Mouse (Mus musculus) midbrain, postnatal 0 days (tissue): ENCODE measurements around the gene Mtrf1l. TPM values are rescaled to one million over a fixed set of nuclear protein-coding genes. Genes with fewer than 3 reads are reported as not detected.

ENCODE experiments used
- ATAC-seq: fragments of 200-750 bp; cut with Nextera tagmentation; 2 replicates; pipeline ENCODE4 v1.8.0; 2017; ENCODE audit warnings: moderate number of reproducible peaks, mild to moderate bottlenecking, moderate TSS enrichment, moderate library complexity; ENCODE audit not compliant: low FRiP score
- DNase-seq: peaks from one replicate; pipeline ENCODE4 v3.0.0-alpha.2; 2015; ENCODE audit warnings: low spot score
- H3K27ac ChIP-seq: fragments of 300-500 bp; sonication (generic); 2 replicates; pipeline ENCODE4 v1.5.1; 2014; ENCODE audit warnings: low read depth, mild to moderate bottlenecking, low read length, mixed read lengths
- H3K27me3 ChIP-seq: fragments of 300-500 bp; sonication (generic); 2 replicates; pipeline ENCODE4 v1.6.1; 2014; ENCODE audit warnings: low read length, control low read depth, mixed read lengths; ENCODE audit not compliant: insufficient read depth
- H3K36me3 ChIP-seq: fragments of 300-500 bp; sonication (generic); 2 replicates; pipeline ENCODE4 v1.6.1; 2014; ENCODE audit warnings: low read length, control low read depth, mixed read lengths; ENCODE audit not compliant: insufficient read depth
- H3K4me1 ChIP-seq: fragments of 300-500 bp; sonication (generic); 2 replicates; pipeline ENCODE4 v1.6.1; 2014; ENCODE audit warnings: mild to moderate bottlenecking, control low read depth, antibody characterized with exemption, low read length, mixed read lengths; ENCODE audit not compliant: insufficient read depth
- H3K4me2 ChIP-seq: fragments of 300-500 bp; sonication (generic); 2 replicates; pipeline ENCODE4 v1.6.1; 2014; ENCODE audit warnings: low read depth, mild to moderate bottlenecking, low read length, mixed read lengths; ENCODE audit not compliant: poor library complexity, severe bottlenecking
- H3K4me3 ChIP-seq: fragments of 300-500 bp; sonication (generic); 2 replicates; pipeline ENCODE4 v1.5.1; 2014; ENCODE audit warnings: low read depth, mild to moderate bottlenecking, low read length, moderate library complexity
- H3K9ac ChIP-seq: fragments of 300-500 bp; sonication (generic); replicated peaks from 2 replicates; pipeline ENCODE4 v1.6.1; 2014; ENCODE audit warnings: mild to moderate bottlenecking, low read length, moderate library complexity, mixed read lengths; ENCODE audit not compliant: poor library complexity, severe bottlenecking
- H3K9me3 ChIP-seq: fragments of 300-500 bp; sonication (generic); 2 replicates; pipeline ENCODE4 v1.6.1; 2016; ENCODE audit warnings: low read length, control low read depth
- CTCF ChIP-seq: IDR thresholded peaks from 2 replicates; pipeline ENCODE4 v1.5.1; 2016; ENCODE audit warnings: antibody characterized with exemption, mild to moderate bottlenecking
- WGBS: fragments of 180-500 bp; shearing (Covaris S2); extraction: QIAGEN DNeasy Blood & Tissue Kit; methylation state at CpG from one replicate; pipeline ENCODE4 v1.1.7; 2014; 5-methylcytosine and 5-hydroxymethylcytosine counted together
- polyA plus RNA-seq: library from polyadenylated mRNA; unstranded; fragments of >200 nt; fragmentation: Nextera tagmentation; extraction: Ambion mirVana; gene quantifications from 2 replicates; pipeline ENCODE4 v1.2.1, GENCODE M21; 2015
- total RNA-seq: library from RNA; depleted of rRNA; stranded (reverse); fragments of >200 nt; gene quantifications from 2 replicates; pipeline ENCODE4 v1.2.3, GENCODE M21; 2014

Gene Mtrf1l
- total and polyA plus RNA-seq, 2 experiments from 2014 or later, result 5.2 to 12.6 TPM

- ATAC-seq, result no peak
- H3K4me2 ChIP-seq, result no peak overlapping the region
- peaks cover 3% of the 10 kb centered on the region; the same call in 1 of the 2 replicates for H3K36me3 ChIP-seq
- no peak overlapping the region for H3K9ac ChIP-seq
- no peak overlapping the region for H3K4me3 ChIP-seq
- WGBS, result 71% methylated on average over 4 of the region's 4 CpGs
- H3K9me3 ChIP-seq, result no peaks in the 10 kb centered on the region
- TF ChIP-seq CTCF, result no peak
- H3K27ac ChIP-seq, result no peak overlapping the region
- H3K27me3 ChIP-seq, result no peaks in the 10 kb centered on the region
- DNase-seq, result no peak
- H3K4me1 ChIP-seq, result peaks cover 4% of the 10 kb centered on the region; the same call in 1 of the 2 replicates
Observed at GRCm38 (mm10) chr10:5806996-5807395, 16.7 kb downstream of the Mtrf1l start.

- DNase-seq (no peak), ATAC-seq (no peak)
- no peak for TF ChIP-seq CTCF
- Histone ChIP-seq H3K9ac (peak overlapping the region; percentile 50; the same call in 1 of the 2 replicates), H3K9me3 (no peaks in the 10 kb centered on the region), H3K27ac (peak overlapping the region; percentile 55; the same call in 1 of the 2 replicates), H3K4me2 (peak overlapping the region; percentile 99), H3K4me1 (peaks cover 4% of the 10 kb centered on the region; the same call in 1 of the 2 replicates), H3K36me3 (no peaks in the 10 kb centered on the region; the same call in 1 of the 2 replicates), H3K27me3 (no peaks in the 10 kb centered on the region), H3K4me3 (peak overlapping the region; percentile 73)
- WGBS, result 16% methylated on average over 8 of the region's 8 CpGs
Observed at GRCm38 (mm10) chr10:5806416-5806815, 17.3 kb downstream of the Mtrf1l start.

DNA sequence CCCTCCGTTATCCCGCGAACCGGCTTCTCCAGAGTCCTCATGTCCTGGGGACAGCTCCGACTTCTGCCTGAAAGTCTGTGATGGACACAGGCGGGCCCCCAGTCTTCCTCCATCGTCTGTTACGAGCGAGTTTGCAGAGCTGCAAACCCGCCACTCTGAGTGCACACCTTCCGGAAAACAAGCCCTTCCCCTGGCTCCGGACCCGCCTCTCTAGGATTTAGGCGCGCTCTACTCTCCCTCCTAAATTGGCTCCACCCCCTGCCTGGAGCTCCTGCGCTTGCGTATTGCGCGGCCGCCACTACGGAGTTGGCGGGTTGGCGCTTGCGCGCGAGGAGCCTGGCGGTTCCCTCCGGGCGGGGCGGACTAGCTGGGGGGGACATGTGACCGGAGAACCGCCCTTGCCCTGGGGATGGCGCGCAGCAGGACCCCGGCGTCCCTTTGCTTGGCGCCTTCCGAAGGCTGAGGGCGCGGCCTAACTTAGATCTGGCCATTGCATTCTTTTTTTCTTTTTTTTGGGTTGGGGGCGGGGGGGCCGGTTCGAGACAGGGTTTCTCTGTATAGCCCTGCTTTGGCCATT is 17.9 kb downstream of the Mtrf1l start:
- no peaks in the 10 kb centered on the region for H3K27me3 ChIP-seq
- H3K4me2 ChIP-seq, result peak overlapping the region; percentile 99
- H3K27ac ChIP-seq, result peak overlapping the region; percentile 81
- under 1% methylated on average over 43 of the region's 43 CpGs for WGBS
- peak overlapping the region; percentile 73 for H3K4me3 ChIP-seq
- H3K9ac ChIP-seq, result peak overlapping the region; percentile 50
- peak; percentile 96 for ATAC-seq
- H3K4me1 ChIP-seq, result peaks cover 4% of the 10 kb centered on the region; the same call in 1 of the 2 replicates
- 0 out of 2 replicates have a peak, but pooled peaks have one; percentile 1 for TF ChIP-seq CTCF
- DNase-seq, result peak; percentile 98
- no peaks in the 10 kb centered on the region for H3K9me3 ChIP-seq
- no peaks in the 10 kb centered on the region; the same call in 1 of the 2 replicates for H3K36me3 ChIP-seq

GRCm38 (mm10) chr10:5805243-5805730 is 18.4 kb downstream of the Mtrf1l start, which contains the start of gene Fbxo5:
Gene Fbxo5, minus strand, starts transcription at chr10:5805600.
- Histone ChIP-seq H3K27me3 (no peaks in the 10 kb centered on the region), H3K4me1 (peaks cover 4% of the 10 kb centered on the region; the same call in 1 of the 2 replicates), H3K4me2 (peak within 1 kb of the TSS; percentile 99), H3K4me3 (peak within 1 kb of the TSS; percentile 73), H3K36me3 (no peaks in the 10 kb centered on the region; the same call in 1 of the 2 replicates), H3K9me3 (no peaks in the 10 kb centered on the region), H3K27ac (peak within 1 kb of the TSS; percentile 81), H3K9ac (peak within 1 kb of the TSS; percentile 50)
- no peak for TF ChIP-seq CTCF
- WGBS, result 1% methylated on average over 42 of the region's 42 CpGs
- ATAC-seq (peak; percentile 98), DNase-seq (peak; percentile 99)

- ATAC-seq (peak; percentile 8), DNase-seq (no peak)
- Histone ChIP-seq H3K9ac (peak overlapping the region; percentile 36; the same call in 1 of the 2 replicates), H3K36me3 (peaks cover 5% of the 10 kb centered on the region; the same call in 1 of the 2 replicates), H3K27ac (no peak overlapping the region), H3K4me1 (peaks cover 4% of the 10 kb centered on the region; the same call in 1 of the 2 replicates), H3K4me2 (peak overlapping the region; percentile 99), H3K9me3 (no peaks in the 10 kb centered on the region), H3K4me3 (peak overlapping the region; percentile 73), H3K27me3 (no peaks in the 10 kb centered on the region)
- no peak for TF ChIP-seq CTCF
- under 1% methylated on average over 24 of the region's 24 CpGs for WGBS
Observed at GRCm38 (mm10) chr10:5804691-5805156, 19.0 kb downstream of the Mtrf1l start.

DNA sequence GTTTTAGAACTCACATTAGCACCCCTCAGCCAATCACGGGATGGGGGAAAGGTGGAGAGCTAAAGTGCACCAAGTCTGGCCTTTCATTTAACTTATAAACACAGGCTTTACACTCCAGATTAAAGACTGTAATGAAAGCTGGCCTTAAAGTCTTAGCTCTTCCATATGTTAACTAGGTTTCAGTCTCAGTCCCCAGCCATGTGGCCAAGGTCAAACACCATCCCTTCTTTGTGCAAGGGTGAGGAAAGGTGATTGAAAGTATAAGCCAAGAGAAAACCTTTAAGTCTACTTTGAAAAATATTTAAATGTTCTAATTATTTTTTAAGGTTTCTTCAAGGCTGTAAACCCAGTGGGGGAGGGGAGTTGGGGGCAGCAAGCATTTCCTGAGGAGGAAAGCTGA is 20.0 kb downstream of the Mtrf1l start:
- Histone ChIP-seq H3K27me3 (no peaks in the 10 kb centered on the region), H3K4me2 (peak overlapping the region; percentile 29; the same call in 1 of the 2 replicates), H3K4me1 (peaks cover 4% of the 10 kb centered on the region; the same call in 1 of the 2 replicates), H3K27ac (no peak overlapping the region), H3K9ac (no peak overlapping the region), H3K4me3 (peak overlapping the region; percentile 5; the same call in 1 of the 2 replicates), H3K9me3 (no peaks in the 10 kb centered on the region), H3K36me3 (peaks cover 5% of the 10 kb centered on the region; the same call in 1 of the 2 replicates)
- no peak for ATAC-seq
- 12% methylated on average over 1 of the region's 1 CpGs for WGBS
- DNase-seq, result no peak
- TF ChIP-seq CTCF, result no peak
